Mouse (Mus musculus): Measurements from ENCODE around the gene Srp54c. TPM values are rescaled to one million over a fixed set of nuclear protein-coding genes. Genes with fewer than 3 reads are reported as not detected.
"Not testable (repeated sequence)": the region's sequence is repeated elsewhere in the genome, so short reads cannot be mapped to it uniquely, and the experiment has no call there.

The Srp54c gene
- 58.5 and 65.2 TPM in 2 replicates for polyA plus RNA-seq (2016; fragmentation: Nextera tagmentation; extraction: Ambion mirVana)

DNA sequence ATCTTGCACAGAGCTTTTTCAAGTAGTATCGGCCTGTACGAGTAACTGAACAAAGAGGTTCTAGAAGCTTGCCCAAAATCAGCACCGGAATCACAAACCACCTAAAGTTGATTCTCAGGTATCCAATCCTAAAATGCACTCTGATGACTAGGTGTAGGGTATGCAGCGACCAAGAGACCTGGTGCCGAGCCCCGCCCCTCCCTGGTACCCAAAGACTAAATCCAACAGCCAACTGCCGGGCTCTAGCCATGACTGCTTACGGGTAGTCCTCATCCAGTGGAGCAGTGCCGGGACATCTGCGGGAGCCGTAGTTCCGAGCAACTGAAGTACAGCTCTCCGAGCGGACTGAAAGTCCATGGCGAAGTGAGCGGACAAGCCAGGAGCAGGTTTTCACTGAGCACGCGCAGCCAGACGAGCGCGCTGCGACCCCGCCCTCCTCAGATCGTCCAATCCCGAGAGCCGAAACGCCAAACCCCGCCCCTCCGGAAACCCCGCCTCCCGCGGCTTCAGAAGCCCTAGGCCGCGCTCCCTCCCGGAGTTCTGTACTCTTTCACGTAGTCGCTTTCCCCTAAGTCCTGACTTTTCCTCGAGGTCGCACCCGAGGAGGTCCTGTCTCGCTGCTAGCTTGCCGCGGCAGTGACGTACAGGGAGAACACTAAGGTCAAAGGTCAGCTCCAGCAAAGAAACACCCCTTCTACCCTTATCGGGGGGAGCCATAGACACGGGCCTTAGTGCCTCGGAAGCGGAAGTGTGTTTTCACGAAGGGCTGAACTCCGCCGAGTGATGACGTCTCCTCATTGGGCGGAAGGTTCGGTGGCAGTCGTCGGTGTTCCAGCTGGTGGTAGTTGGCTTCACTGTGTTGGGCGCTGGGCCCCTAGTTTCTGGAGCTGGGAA lies at the start of gene Srp54c:
TSS of gene Srp54c (plus strand) at position 543 of the 894 bp plus-strand sequence.
- H3K27me3 ChIP-seq (replicated peaks); H3K4me2 ChIP-seq; H3K27ac ChIP-seq (ENCODE audit: poor library complexity, severe bottlenecking); H3K9me3 ChIP-seq (replicated peaks); H3K36me3 ChIP-seq; H3K4me1 ChIP-seq (replicated peaks): not testable (repeated sequence)
- no CpG with 5 or more reads among the region's 57 CpGs for WGBS
- Histone ChIP-seq H3K4me3 (peak within 1 kb of the TSS; percentile 50), H3K9ac (peak within 1 kb of the TSS; percentile 67; the same call in 1 of the 2 replicates)
- peak; percentile 98 for ATAC-seq (ENCODE audit: insufficient number of reproducible peaks, low FRiP score)

DNA sequence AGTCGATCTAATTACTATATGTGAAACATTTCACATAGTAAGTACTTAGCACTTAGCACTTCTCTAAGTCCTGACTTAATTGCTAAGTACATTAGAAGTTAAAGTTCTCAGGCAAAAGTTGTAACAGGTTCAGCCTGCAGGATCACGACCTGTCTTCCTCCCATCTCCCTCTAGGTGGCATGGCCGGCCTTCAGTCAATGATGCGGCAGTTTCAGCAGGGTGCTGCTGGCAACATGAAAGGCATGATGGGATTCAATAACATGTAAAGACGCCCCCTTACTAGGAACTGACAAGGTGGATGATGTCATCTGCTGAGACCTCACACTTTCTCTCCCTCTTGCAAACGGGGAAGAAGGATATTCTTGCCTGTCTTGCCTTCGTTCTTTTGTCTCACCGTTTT lies 42.3 kb upstream of the Srp54c start:
- not testable (repeated sequence) for ATAC-seq (ENCODE audit: insufficient number of reproducible peaks, low FRiP score); H3K4me1 ChIP-seq (replicated peaks); H3K4me2 ChIP-seq; H3K36me3 ChIP-seq; H3K9me3 ChIP-seq (replicated peaks); H3K4me3 ChIP-seq; H3K27ac ChIP-seq (ENCODE audit: poor library complexity, severe bottlenecking); H3K27me3 ChIP-seq (replicated peaks); H3K9ac ChIP-seq
- no CpG with 5 or more reads among the region's 8 CpGs for WGBS

DNA sequence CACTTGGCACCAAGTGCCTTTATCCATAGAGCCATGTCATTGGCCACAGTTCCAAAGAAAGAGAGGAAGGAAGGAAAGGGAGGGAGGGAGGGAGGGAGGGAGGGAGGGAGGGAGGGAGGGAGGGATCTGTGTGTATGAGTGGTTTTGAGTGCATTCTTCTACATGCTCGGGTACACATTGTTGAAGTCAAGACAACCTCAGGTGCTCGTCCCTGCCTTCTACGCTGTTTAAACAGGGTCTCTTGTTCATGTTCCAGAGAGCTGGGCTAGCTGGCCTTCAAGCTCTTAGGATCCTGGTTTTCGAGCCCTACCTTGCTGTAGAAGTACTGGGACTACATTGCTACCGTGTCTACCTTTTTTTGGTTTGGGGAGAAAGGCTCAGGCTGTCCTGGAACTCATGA lies 40.8 kb upstream of the Srp54c start:
- H3K27ac ChIP-seq (ENCODE audit: poor library complexity, severe bottlenecking); H3K27me3 ChIP-seq (replicated peaks); H3K9me3 ChIP-seq (replicated peaks); H3K9ac ChIP-seq; H3K4me1 ChIP-seq (replicated peaks); H3K4me2 ChIP-seq; H3K4me3 ChIP-seq; H3K36me3 ChIP-seq; ATAC-seq (ENCODE audit: insufficient number of reproducible peaks, low FRiP score): not testable (repeated sequence)
- no CpG with 5 or more reads among the region's 5 CpGs for WGBS

DNA sequence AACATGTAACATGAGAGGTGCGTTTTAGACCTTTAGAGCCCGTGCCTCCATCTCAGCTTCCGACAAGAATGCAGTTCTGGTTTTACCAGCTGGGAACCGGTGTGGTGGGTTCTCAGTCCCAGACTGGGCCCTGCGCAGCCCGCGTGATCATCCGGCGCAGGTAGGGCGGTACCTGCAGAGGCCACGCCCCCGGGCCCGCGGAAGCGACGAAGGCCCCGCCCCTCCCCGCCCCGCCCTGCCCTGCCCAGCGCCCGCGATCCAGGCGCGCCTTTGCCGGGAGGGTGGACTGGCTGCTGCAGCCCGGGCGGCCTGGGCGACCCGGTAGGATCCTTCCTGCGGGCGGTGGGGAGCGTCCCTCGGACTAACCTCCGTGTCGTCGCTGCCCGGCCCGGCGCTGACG lies 30.7 kb upstream of the Srp54c start, which contains the start of gene 1700047I17Rik2:
TSS of gene 1700047I17Rik2 (plus strand) at position 287 of the 400 bp plus-strand sequence.
- no CpG with 5 or more reads among the region's 40 CpGs for WGBS
- H3K36me3 ChIP-seq; H3K4me2 ChIP-seq; H3K27me3 ChIP-seq (replicated peaks); H3K4me3 ChIP-seq; H3K9me3 ChIP-seq (replicated peaks); H3K9ac ChIP-seq; H3K27ac ChIP-seq (ENCODE audit: poor library complexity, severe bottlenecking); H3K4me1 ChIP-seq (replicated peaks): not testable (repeated sequence)
- peak; percentile 97 for ATAC-seq (ENCODE audit: insufficient number of reproducible peaks, low FRiP score)

DNA sequence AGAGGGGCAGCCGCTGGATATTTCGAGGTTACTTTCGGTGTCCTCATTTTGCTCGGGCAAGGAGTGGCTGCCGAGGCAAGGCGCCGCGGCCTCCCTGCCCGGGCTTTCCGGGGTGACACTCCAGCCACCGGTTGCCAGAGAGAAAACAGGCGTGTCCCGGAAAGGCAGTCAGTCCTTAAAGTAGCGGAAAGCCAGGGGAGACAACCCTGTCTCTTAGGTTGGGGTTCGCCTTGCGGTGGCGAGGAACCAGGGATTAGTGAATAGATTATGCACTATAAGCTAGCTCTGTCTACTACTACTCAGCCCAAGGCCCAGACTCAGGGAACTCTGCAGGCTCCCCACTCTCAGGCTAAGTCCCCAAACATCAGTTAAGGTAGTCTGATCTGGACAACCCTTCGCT lies 30.2 kb upstream of the Srp54c start:
- H3K9me3 ChIP-seq (replicated peaks); H3K4me1 ChIP-seq (replicated peaks); H3K4me3 ChIP-seq; H3K36me3 ChIP-seq; H3K9ac ChIP-seq; H3K27ac ChIP-seq (ENCODE audit: poor library complexity, severe bottlenecking); H3K27me3 ChIP-seq (replicated peaks); H3K4me2 ChIP-seq: not testable (repeated sequence)
- peak; percentile 58 for ATAC-seq (ENCODE audit: insufficient number of reproducible peaks, low FRiP score)
- WGBS, result no CpG with 5 or more reads among the region's 18 CpGs

DNA sequence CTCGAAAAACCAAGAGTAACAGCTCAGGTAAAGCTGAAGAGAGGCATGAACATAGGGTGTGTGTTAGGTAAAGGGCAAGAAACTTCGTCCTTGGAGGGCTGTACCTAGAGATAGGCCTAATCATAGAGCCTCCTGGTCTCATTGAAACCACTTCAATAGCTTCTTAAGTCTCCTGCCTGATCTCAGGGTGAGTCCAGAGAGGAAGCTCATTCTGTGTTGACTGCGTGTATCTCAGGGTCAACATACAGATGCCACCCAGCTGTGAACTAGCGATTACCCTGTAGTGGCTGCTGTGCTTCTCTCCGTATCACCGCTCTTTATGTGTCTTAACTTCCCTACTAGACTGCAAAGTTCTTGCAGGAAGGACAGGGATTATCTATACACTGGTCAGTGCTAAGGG lies 17.0 kb upstream of the Srp54c start:
- not testable (repeated sequence) for H3K4me3 ChIP-seq; H3K4me1 ChIP-seq (replicated peaks); ATAC-seq (ENCODE audit: insufficient number of reproducible peaks, low FRiP score); H3K9ac ChIP-seq; H3K9me3 ChIP-seq (replicated peaks); H3K27ac ChIP-seq (ENCODE audit: poor library complexity, severe bottlenecking); H3K36me3 ChIP-seq; H3K27me3 ChIP-seq (replicated peaks); H3K4me2 ChIP-seq
- no CpG with 5 or more reads among the region's 6 CpGs for WGBS

DNA sequence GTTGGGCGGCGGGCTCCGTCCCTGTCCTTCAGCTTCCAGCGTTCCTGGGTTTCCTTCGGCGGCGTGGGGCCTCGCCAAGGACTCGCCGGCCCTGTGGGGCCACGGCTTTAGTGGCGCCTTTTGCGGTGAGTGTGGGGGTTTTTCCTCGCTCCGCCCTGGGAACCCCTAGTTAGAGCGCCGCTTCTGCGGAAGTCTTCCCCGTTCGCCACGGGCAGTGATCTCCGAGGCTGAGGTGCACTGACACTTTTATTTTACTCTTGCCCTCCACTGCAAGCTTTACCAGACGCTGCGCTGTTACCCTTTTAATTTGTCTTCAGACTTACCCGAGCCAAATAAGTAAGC lies 523 bp downstream of the Srp54c start:
- WGBS, result 0% methylated on average over 12 of the region's 25 CpGs
- H3K36me3 ChIP-seq; H3K4me1 ChIP-seq (replicated peaks); H3K9me3 ChIP-seq (replicated peaks); H3K4me2 ChIP-seq; H3K27me3 ChIP-seq (replicated peaks); H3K27ac ChIP-seq (ENCODE audit: poor library complexity, severe bottlenecking): not testable (repeated sequence)
- peak; percentile 54 for ATAC-seq (ENCODE audit: insufficient number of reproducible peaks, low FRiP score)
- H3K9ac ChIP-seq, result peak overlapping the region; percentile 67; the same call in 1 of the 2 replicates
- H3K4me3 ChIP-seq, result peak overlapping the region; percentile 50

DNA sequence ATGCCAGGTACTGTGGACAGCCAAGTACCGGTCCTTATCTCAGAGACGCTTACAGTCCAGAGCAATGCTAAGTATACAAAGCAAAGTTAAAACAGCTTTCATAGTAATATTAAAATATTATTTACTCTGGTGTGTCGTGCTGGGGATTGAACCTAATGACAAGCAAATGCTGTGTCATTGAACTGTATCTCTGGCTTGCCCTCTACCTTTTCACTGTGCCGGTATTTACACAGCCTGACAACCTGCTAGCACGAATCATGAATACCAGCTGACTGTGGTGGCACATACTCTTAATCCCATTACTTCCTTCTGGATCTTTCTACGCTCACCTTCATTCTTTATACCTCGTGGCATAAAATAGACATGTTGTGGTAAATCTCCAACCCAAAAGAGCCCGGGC lies 12.3 kb downstream of the Srp54c start:
- H3K9me3 ChIP-seq (replicated peaks); H3K36me3 ChIP-seq; H3K4me1 ChIP-seq (replicated peaks); ATAC-seq (ENCODE audit: insufficient number of reproducible peaks, low FRiP score); H3K4me3 ChIP-seq; H3K27ac ChIP-seq (ENCODE audit: poor library complexity, severe bottlenecking); H3K9ac ChIP-seq; H3K4me2 ChIP-seq; H3K27me3 ChIP-seq (replicated peaks): not testable (repeated sequence)
- WGBS, result no CpG with 5 or more reads among the region's 8 CpGs

DNA sequence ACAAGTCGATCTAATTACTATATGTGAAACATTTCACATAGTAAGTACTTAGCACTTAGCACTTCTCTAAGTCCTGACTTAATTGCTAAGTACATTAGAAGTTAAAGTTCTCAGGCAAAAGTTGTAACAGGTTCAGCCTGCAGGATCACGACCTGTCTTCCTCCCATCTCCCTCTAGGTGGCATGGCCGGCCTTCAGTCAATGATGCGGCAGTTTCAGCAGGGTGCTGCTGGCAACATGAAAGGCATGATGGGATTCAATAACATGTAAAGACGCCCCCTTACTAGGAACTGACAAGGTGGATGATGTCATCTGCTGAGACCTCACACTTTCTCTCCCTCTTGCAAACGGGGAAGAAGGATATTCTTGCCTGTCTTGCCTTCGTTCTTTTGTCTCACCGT lies 32.0 kb downstream of the Srp54c start:
- not testable (repeated sequence) for H3K4me3 ChIP-seq; H3K27ac ChIP-seq (ENCODE audit: poor library complexity, severe bottlenecking); H3K4me2 ChIP-seq; H3K27me3 ChIP-seq (replicated peaks); ATAC-seq (ENCODE audit: insufficient number of reproducible peaks, low FRiP score); H3K9me3 ChIP-seq (replicated peaks); H3K4me1 ChIP-seq (replicated peaks); H3K9ac ChIP-seq
- H3K36me3 ChIP-seq, result peaks cover 20% of the 10 kb centered on the region
- no CpG with 5 or more reads among the region's 8 CpGs for WGBS

DNA sequence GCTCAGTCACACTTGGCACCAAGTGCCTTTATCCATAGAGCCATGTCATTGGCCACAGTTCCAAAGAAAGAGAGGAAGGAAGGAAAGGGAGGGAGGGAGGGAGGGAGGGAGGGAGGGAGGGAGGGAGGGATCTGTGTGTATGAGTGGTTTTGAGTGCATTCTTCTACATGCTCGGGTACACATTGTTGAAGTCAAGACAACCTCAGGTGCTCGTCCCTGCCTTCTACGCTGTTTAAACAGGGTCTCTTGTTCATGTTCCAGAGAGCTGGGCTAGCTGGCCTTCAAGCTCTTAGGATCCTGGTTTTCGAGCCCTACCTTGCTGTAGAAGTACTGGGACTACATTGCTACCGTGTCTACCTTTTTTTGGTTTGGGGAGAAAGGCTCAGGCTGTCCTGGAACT lies 33.4 kb downstream of the Srp54c start:
- not testable (repeated sequence) for ATAC-seq (ENCODE audit: insufficient number of reproducible peaks, low FRiP score); H3K27me3 ChIP-seq (replicated peaks); H3K4me2 ChIP-seq; H3K9me3 ChIP-seq (replicated peaks); H3K9ac ChIP-seq; H3K27ac ChIP-seq (ENCODE audit: poor library complexity, severe bottlenecking); H3K4me3 ChIP-seq; H3K4me1 ChIP-seq (replicated peaks)
- WGBS, result no CpG with 5 or more reads among the region's 5 CpGs
- H3K36me3 ChIP-seq, result peaks cover 12% of the 10 kb centered on the region

DNA sequence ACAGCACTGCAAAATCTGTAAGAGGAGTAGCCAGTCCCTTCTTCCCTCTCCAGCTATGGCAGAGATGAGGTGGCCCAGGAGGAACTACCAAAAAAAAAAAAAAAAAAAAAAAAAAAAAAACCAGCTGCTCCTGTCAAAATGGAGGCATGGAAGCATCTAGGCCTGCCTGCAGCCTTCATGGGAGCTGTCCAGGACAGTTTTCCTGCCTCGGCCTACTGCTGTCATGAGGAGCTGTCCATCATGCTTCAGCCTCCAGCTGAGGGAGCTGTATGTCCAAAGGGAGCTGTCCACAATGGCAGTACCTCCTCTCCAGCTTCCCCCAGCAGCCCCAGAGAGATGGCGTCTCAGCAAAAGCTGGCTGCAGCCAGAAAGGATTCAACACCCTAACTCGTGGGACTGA lies 42.3 kb downstream of the Srp54c start:
- H3K4me2 ChIP-seq, result no peak overlapping the region
- no peak overlapping the region for H3K27ac ChIP-seq (ENCODE audit: poor library complexity, severe bottlenecking)
- 0 out of 2 replicates have a peak, but pooled peaks cover 3% of the 10 kb centered on the region for H3K9me3 ChIP-seq (replicated peaks)
- H3K36me3 ChIP-seq, result peaks cover 12% of the 10 kb centered on the region
- no peak overlapping the region for H3K4me3 ChIP-seq
- no peak overlapping the region for H3K9ac ChIP-seq
- 74% methylated on average over 3 of the region's 3 CpGs for WGBS
- ATAC-seq (ENCODE audit: insufficient number of reproducible peaks, low FRiP score), result no peak
- H3K27me3 ChIP-seq (replicated peaks), result no peaks in the 10 kb centered on the region
- H3K4me1 ChIP-seq (replicated peaks), result no peaks in the 10 kb centered on the region

DNA sequence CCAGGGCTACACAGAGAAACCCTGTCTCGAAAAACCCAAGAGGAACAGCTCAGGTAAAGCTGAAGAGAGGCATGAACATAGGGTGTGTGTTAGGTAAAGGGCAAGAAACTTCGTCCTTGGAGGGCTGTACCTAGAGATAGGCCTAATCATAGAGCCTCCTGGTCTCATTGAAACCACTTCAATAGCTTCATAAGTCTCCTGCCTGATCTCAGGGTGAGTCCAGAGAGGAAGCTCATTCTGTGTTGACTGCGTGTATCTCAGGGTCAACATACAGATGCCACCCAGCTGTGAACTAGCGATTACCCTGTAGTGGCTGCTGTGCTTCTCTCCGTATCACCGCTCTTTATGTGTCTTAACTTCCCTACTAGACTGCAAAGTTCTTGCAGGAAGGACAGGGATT lies 47.6 kb downstream of the Srp54c start:
- WGBS, result 86% methylated on average over 3 of the region's 6 CpGs
- not testable (repeated sequence) for H3K9ac ChIP-seq; ATAC-seq (ENCODE audit: insufficient number of reproducible peaks, low FRiP score); H3K4me1 ChIP-seq (replicated peaks); H3K4me2 ChIP-seq; H3K27ac ChIP-seq (ENCODE audit: poor library complexity, severe bottlenecking); H3K27me3 ChIP-seq (replicated peaks); H3K36me3 ChIP-seq; H3K4me3 ChIP-seq; H3K9me3 ChIP-seq (replicated peaks)

Measured in heart, embryonic 12.5 days (tissue).